Mouse (Mus musculus): ENCODE results near the gene 4930519P11Rik.

DNA sequence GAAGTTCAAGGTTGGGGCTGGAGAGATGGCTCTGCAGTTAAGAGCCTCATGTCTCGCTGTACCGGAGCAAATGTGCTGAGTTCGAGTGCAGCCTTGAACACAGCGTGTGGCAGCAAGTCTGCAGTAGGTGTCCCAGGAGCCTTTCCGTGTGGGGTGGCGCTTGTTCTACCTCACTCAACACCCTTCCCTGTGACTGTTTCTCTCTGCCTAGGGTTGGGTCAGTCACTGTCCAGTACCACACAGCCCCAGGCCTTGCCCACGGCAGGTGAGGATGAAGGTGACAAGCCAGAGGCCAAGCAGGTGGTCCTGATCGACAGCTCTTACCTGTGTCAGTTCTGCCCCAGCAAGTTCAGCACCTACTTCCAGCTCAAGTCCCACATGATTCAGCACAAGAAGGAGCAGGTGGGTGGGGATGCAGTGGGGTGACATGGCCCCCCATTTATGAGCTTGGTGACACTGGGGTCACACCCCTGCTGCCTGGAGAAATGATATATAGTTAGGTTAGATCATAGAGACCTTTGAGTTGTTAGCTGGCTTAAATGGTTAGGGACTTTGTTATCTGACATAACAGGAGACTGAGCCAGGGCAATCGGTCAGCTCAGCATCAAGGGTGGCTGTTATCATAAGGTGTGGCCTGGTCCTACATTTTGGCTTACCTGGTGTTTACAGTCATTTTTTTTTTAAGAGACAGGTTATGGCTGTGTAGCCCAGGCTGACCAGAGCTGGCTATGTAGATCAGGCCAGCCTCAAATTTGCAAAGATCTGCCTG lies 20.8 kb upstream of the 4930519P11Rik start:
- TF ChIP-seq EP300 (IDR thresholded peaks at IDR 0.05; ENCODE audit: low read depth) (peak; percentile 88), CTCF (IDR thresholded peaks at IDR 0.05; ENCODE audit: low read depth) (no peak)
